ENCODE assay signal across 1 mouse cellular context in the genomic region with DNA sequence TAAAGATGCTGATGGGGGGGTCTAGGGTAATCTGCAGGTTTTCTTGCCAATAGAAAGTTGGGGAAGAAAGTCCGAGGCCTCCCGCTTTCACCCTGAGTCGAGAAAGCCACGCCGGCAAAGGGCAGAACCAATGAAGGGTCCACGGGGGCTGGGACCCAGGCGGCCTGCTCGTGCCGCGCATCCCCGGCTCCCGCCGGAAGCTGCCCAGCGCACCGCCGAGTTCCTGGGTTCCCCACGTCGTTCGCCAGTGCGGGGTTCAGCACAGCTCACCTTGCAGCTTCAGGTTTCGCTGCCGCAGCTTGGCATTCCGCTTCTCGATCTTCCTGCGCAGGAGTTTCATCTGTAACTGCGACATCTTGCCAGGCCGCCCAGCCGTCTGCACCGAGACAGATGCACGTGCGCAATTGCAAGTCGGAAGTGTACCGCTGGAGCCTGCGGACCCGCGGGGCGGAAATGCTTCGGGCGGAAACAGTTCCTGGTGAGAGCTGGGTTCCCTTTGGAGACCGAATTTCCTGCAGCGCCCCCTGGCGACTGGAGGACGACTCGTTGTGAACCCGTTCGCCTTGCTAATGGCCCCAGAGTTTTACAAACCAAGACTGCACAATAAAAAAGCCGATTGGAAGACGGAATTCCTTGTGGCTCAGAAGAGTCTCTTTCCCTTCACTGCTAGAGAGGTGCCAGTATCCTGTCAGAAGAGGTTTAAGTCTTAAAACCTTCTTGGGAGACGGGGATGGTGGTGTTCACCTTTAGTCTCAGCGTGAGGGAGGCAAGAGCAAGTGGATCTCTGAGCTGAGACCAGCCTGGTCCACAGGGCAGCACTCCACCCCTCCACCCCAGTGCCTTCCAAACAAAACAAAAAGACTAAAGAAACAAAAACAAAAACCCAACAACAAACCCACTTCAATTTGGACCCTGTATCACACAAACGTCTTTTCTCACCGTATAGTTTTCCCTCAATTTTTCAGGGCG.
A peak's percentile ranks its signal among the peaks of the same experiment; 100 is the strongest.
TF ChIP-seq lines count a peak whose summit lies in the region.

A gene (minus strand): TSS at position 469 of the 969 bp plus-strand sequence.

TF ChIP-seq in MEL, 35 proteins besides CTCF, POLR2A, EP300 and RAD21 (continued from another document):
- TF ChIP-seq ZNF384 (IDR thresholded peaks at IDR 0.05; ENCODE audit: low read depth, low read length), result no peak
- TF ChIP-seq MYB (IDR thresholded peaks at IDR 0.05; ENCODE audit: low read depth, low read length), result no peak
- no peak for TF ChIP-seq MAFK (IDR thresholded peaks at IDR 0.05; ENCODE audit: borderline replicate concordance, low read depth, low read length)
- TF ChIP-seq USF2 (IDR thresholded peaks at IDR 0.05; ENCODE audit: borderline replicate concordance in 1 of 2, insufficient read depth in 1 of 2, low read depth in 1 of 2, low read length in 2 of 2), result no peak
- no peak for TF ChIP-seq UBTF (IDR thresholded peaks at IDR 0.05; ENCODE audit: borderline replicate concordance, insufficient read depth, low read depth, low read length)
- TF ChIP-seq KAT2A (conservative IDR thresholded peaks at IDR 0.05; ENCODE audit: low read depth, low read length), result peak; percentile 80
- TF ChIP-seq ZKSCAN1 (IDR thresholded peaks at IDR 0.05; ENCODE audit: low read depth, low read length), result no peak
- no peak for TF ChIP-seq GATA1 (IDR thresholded peaks at IDR 0.05; ENCODE audit: low read depth, low read length)
- TF ChIP-seq MAX (IDR thresholded peaks at IDR 0.05; ENCODE audit: low read length), result peak; percentile 98
- no peak for TF ChIP-seq E2F4 (IDR thresholded peaks at IDR 0.05; ENCODE audit: borderline replicate concordance, low read depth, low read length)
- no peak for TF ChIP-seq CHD1 (IDR thresholded peaks at IDR 0.05; ENCODE audit: low read depth, low read length)
- peak; percentile 62; the same call in 1 of the 2 replicates for TF ChIP-seq MAZ (IDR thresholded peaks at IDR 0.05; ENCODE audit: low read depth, low read length)
- TF ChIP-seq NRF1 (IDR thresholded peaks at IDR 0.05; ENCODE audit: insufficient read depth, low read depth, low read length, poor library complexity, severe bottlenecking), result peak; percentile 53; the same call in 1 of the 2 replicates
- no peak for TF ChIP-seq ZC3H11A (IDR thresholded peaks at IDR 0.05; ENCODE audit: low read depth, low read length)
- TF ChIP-seq ELF1 (IDR thresholded peaks at IDR 0.05; ENCODE audit: low read depth, low read length), result peak; percentile 88
- TF ChIP-seq MXI1 (IDR thresholded peaks at IDR 0.05; ENCODE audit: low read depth, low read length), result peak; percentile 98
